Mouse (Mus musculus): Measurements from ENCODE around the gene Efcab9.

Efcab9 gene

GRCm38 (mm10) chr11:32531871-32532764 is at the start of gene Efcab9:
Efcab9 (minus strand) TSS chr11:32532081.
- DNase-seq = no peak

- no peak for DNase-seq
Measured at GRCm38 (mm10) chr11:32581031-32581430, 49.1 kb upstream of the Efcab9 start.

GRCm38 (mm10) chr11:32580305-32580947 is 48.5 kb upstream of the Efcab9 start:
- DNase-seq = no peak

GRCm38 (mm10) chr11:32576760-32577050 is 44.8 kb upstream of the Efcab9 start:
- no peak for DNase-seq

GRCm38 (mm10) chr11:32575964-32576759 is 44.3 kb upstream of the Efcab9 start:
- DNase-seq = no peak

GRCm38 (mm10) chr11:32573669-32574068 is 41.8 kb upstream of the Efcab9 start:
- no peak for DNase-seq

GRCm38 (mm10) chr11:32571103-32571502 is 39.2 kb upstream of the Efcab9 start:
- no peak for DNase-seq

- DNase-seq = no peak
Measured at GRCm38 (mm10) chr11:32568637-32569293, 36.9 kb upstream of the Efcab9 start.

GRCm38 (mm10) chr11:32568060-32568459 is 36.2 kb upstream of the Efcab9 start:
- no peak for DNase-seq

GRCm38 (mm10) chr11:32567000-32567855 is 35.3 kb upstream of the Efcab9 start:
- no peak for DNase-seq

GRCm38 (mm10) chr11:32566184-32566583 is 34.3 kb upstream of the Efcab9 start:
- no peak for DNase-seq

- DNase-seq = no peak
Measured at GRCm38 (mm10) chr11:32565088-32565487, 33.2 kb upstream of the Efcab9 start.

GRCm38 (mm10) chr11:32564629-32565028 is 32.7 kb upstream of the Efcab9 start:
- no peak for DNase-seq

GRCm38 (mm10) chr11:32563660-32564059 is 31.8 kb upstream of the Efcab9 start:
- no peak for DNase-seq

GRCm38 (mm10) chr11:32562706-32563105 is 30.8 kb upstream of the Efcab9 start:
- DNase-seq = no peak

- DNase-seq = no peak
Measured at GRCm38 (mm10) chr11:32561465-32562355, 29.8 kb upstream of the Efcab9 start.

GRCm38 (mm10) chr11:32560015-32560770 is 28.3 kb upstream of the Efcab9 start:
- no peak for DNase-seq

GRCm38 (mm10) chr11:32558677-32559076 is 26.8 kb upstream of the Efcab9 start:
- no peak for DNase-seq

- no peak for DNase-seq
Measured at GRCm38 (mm10) chr11:32558026-32558425, 26.1 kb upstream of the Efcab9 start.

- no peak for DNase-seq
Measured at GRCm38 (mm10) chr11:32556333-32556990, 24.6 kb upstream of the Efcab9 start.

Measured in right cerebral cortex, postnatal 25 days (tissue).